Mouse (Mus musculus) forebrain, embryonic 11.5 days (tissue): Measurements from ENCODE around the gene Gm43064. TPM values are rescaled to one million over a fixed set of nuclear protein-coding genes. Genes with fewer than 3 reads are reported as not detected.
"Not testable (repeated sequence)": the region's sequence is repeated elsewhere in the genome, so short reads cannot be mapped to it uniquely, and the experiment has no call there.

ENCODE experiments used
- ATAC-seq: fragments of 200-750 bp; cut with Nextera tagmentation; replicated peaks from 2 replicates; pipeline ENCODE4 v1.8.0; 2017; ENCODE audit warnings: moderate TSS enrichment; ENCODE audit not compliant: low FRiP score
- DNase-seq: peaks from one replicate; pipeline ENCODE4 v3.0.0-alpha.2; 2017; ENCODE audit warnings: low spot score
- H3K27ac ChIP-seq: fragments of 300-500 bp; sonication (generic); 2 replicates; pipeline ENCODE4 v1.5.1; 2014; ENCODE audit warnings: low read depth, low read length
- H3K27me3 ChIP-seq: fragments of 300-500 bp; sonication (generic); 2 replicates; pipeline ENCODE4 v1.6.1; 2014; ENCODE audit warnings: mild to moderate bottlenecking, low read length, mixed read lengths; ENCODE audit not compliant: control insufficient read depth, insufficient read depth
- H3K36me3 ChIP-seq: fragments of 300-500 bp; sonication (generic); 2 replicates; pipeline ENCODE4 v1.6.1; 2014; ENCODE audit warnings: mild to moderate bottlenecking, low read length, moderate library complexity, mixed read lengths; ENCODE audit not compliant: control insufficient read depth, insufficient read depth
- H3K4me1 ChIP-seq: fragments of 300-500 bp; sonication (generic); replicated peaks from 2 replicates; pipeline ENCODE4 v1.6.1; 2014; ENCODE audit warnings: low read length, mixed read lengths; ENCODE audit not compliant: control insufficient read depth, insufficient read depth
- H3K4me2 ChIP-seq: fragments of 300-500 bp; sonication (generic); 2 replicates; pipeline ENCODE4 v1.6.1; 2014; ENCODE audit warnings: low read depth, mild to moderate bottlenecking, low read length, moderate library complexity, mixed read lengths; ENCODE audit not compliant: severe bottlenecking
- H3K4me3 ChIP-seq: fragments of 300-500 bp; sonication (generic); 2 replicates; pipeline ENCODE4 v1.5.1; 2014; ENCODE audit warnings: low read depth, low read length
- H3K9ac ChIP-seq: fragments of 300-500 bp; sonication (generic); 2 replicates; pipeline ENCODE4 v1.6.1; 2014; ENCODE audit warnings: low read length
- H3K9me3 ChIP-seq: fragments of 300-500 bp; sonication (generic); 2 replicates; pipeline ENCODE4 v1.6.1; 2016; ENCODE audit warnings: low read length, mixed read lengths; ENCODE audit not compliant: control insufficient read depth
- WGBS: fragments of 180-500 bp; shearing (Covaris S2); extraction: QIAGEN DNeasy Blood & Tissue Kit; methylation state at CpG from one replicate; pipeline ENCODE4 v1.1.7; 2014; 5-methylcytosine and 5-hydroxymethylcytosine counted together
- polyA plus RNA-seq: library from polyadenylated mRNA; unstranded; fragments of >200 nt; fragmentation: Nextera tagmentation; extraction: Ambion mirVana; gene quantifications from 2 replicates; pipeline ENCODE4 v1.2.1, GENCODE M21; 2014

Gene Gm43064
- polyA plus RNA-seq, 1 experiment from 2014 or later: 0.17 TPM

GRCm38 (mm10) chr3:103791230-103792110 lies 17.9 kb upstream of the Gm43064 start, which contains the start of gene Hipk1:
Hipk1 (minus strand) TSS chr3:103791563.
- 10% methylated on average over 49 of the region's 49 CpGs for WGBS
- Histone ChIP-seq H3K9ac (peak within 1 kb of the TSS; percentile 93), H3K4me3 (peak within 1 kb of the TSS; percentile 97), H3K27ac (peak within 1 kb of the TSS; percentile 72), H3K36me3 (no peaks in the 10 kb centered on the region), H3K4me2 (peak within 1 kb of the TSS; percentile 91), H3K9me3 (no peaks in the 10 kb centered on the region), H3K4me1 (peaks cover 4% of the 10 kb centered on the region; the same call in 1 of the 2 replicates), H3K27me3 (no peaks in the 10 kb centered on the region)
- DNase-seq (peak; percentile 97), ATAC-seq (peak; percentile 97)

GRCm38 (mm10) chr3:103792111-103792406 lies 17.3 kb upstream of the Gm43064 start:
- not testable (repeated sequence) for H3K27me3 ChIP-seq, H3K36me3 ChIP-seq, H3K9me3 ChIP-seq, H3K4me1 ChIP-seq, DNase-seq, H3K4me3 ChIP-seq, H3K27ac ChIP-seq, H3K9ac ChIP-seq, ATAC-seq
- H3K4me2 ChIP-seq: peak overlapping the region; percentile 71; the same call in 1 of the 2 replicates
- 82% methylated on average over 5 of the region's 5 CpGs for WGBS

- no peaks in the 10 kb centered on the region for H3K9me3 ChIP-seq
- H3K4me3 ChIP-seq: no peak overlapping the region
- ATAC-seq: no peak
- 87% methylated on average over 1 of the region's 1 CpGs for WGBS
- peaks cover 4% of the 10 kb centered on the region; the same call in 1 of the 2 replicates for H3K4me1 ChIP-seq
- DNase-seq: no peak
- no peak overlapping the region for H3K27ac ChIP-seq
- H3K36me3 ChIP-seq: no peaks in the 10 kb centered on the region
- H3K27me3 ChIP-seq: no peaks in the 10 kb centered on the region
- no peak overlapping the region for H3K9ac ChIP-seq
- H3K4me2 ChIP-seq: no peak overlapping the region
Measured at GRCm38 (mm10) chr3:103792566-103792965, 16.8 kb upstream of the Gm43064 start.

- no peak overlapping the region for H3K27ac ChIP-seq
- no peaks in the 10 kb centered on the region for H3K9me3 ChIP-seq
- H3K4me1 ChIP-seq: no peaks in the 10 kb centered on the region; the same call in 1 of the 2 replicates
- H3K9ac ChIP-seq: no peak overlapping the region
- H3K4me2 ChIP-seq: no peak overlapping the region
- no peak overlapping the region for H3K4me3 ChIP-seq
- no peaks in the 10 kb centered on the region for H3K36me3 ChIP-seq
- 57% methylated on average over 2 of the region's 2 CpGs for WGBS
- H3K27me3 ChIP-seq: no peaks in the 10 kb centered on the region
- no peak for ATAC-seq
- no peak for DNase-seq
Measured at GRCm38 (mm10) chr3:103796389-103796788, 13.0 kb upstream of the Gm43064 start.

GRCm38 (mm10) chr3:103799507-103799906 lies 9.9 kb upstream of the Gm43064 start:
- no peak overlapping the region for H3K9ac ChIP-seq
- ATAC-seq: no peak
- WGBS: 86% methylated on average over 2 of the region's 2 CpGs
- DNase-seq: no peak
- no peaks in the 10 kb centered on the region for H3K27me3 ChIP-seq
- no peak overlapping the region for H3K4me3 ChIP-seq
- H3K4me1 ChIP-seq: no peaks in the 10 kb centered on the region
- H3K36me3 ChIP-seq: no peaks in the 10 kb centered on the region; the same call in 1 of the 2 replicates
- no peak overlapping the region for H3K27ac ChIP-seq
- no peak overlapping the region for H3K4me2 ChIP-seq
- H3K9me3 ChIP-seq: no peaks in the 10 kb centered on the region

GRCm38 (mm10) chr3:103801631-103802531 lies 7.5 kb upstream of the Gm43064 start:
- no peak overlapping the region for H3K27ac ChIP-seq
- no peak overlapping the region for H3K4me3 ChIP-seq
- no peaks in the 10 kb centered on the region; the same call in 1 of the 2 replicates for H3K36me3 ChIP-seq
- no peak overlapping the region for H3K4me2 ChIP-seq
- no peak overlapping the region for H3K9ac ChIP-seq
- no peak for ATAC-seq
- H3K4me1 ChIP-seq: no peaks in the 10 kb centered on the region
- no peak for DNase-seq
- H3K27me3 ChIP-seq: no peaks in the 10 kb centered on the region
- 83% methylated on average over 10 of the region's 10 CpGs for WGBS
- no peaks in the 10 kb centered on the region for H3K9me3 ChIP-seq

GRCm38 (mm10) chr3:103802861-103803260 lies 6.5 kb upstream of the Gm43064 start:
- no peak overlapping the region for H3K4me3 ChIP-seq
- H3K9ac ChIP-seq: no peak overlapping the region
- H3K36me3 ChIP-seq: no peaks in the 10 kb centered on the region; the same call in 1 of the 2 replicates
- peaks cover 2% of the 10 kb centered on the region; the same call in 1 of the 2 replicates for H3K4me1 ChIP-seq
- no peak for ATAC-seq
- no peaks in the 10 kb centered on the region for H3K9me3 ChIP-seq
- H3K27ac ChIP-seq: no peak overlapping the region
- no peaks in the 10 kb centered on the region for H3K27me3 ChIP-seq
- WGBS: 85% methylated on average over 8 of the region's 8 CpGs
- no peak overlapping the region for H3K4me2 ChIP-seq
- DNase-seq: no peak

- H3K36me3 ChIP-seq: no peaks in the 10 kb centered on the region; the same call in 1 of the 2 replicates
- 96% methylated on average over 1 of the region's 1 CpGs for WGBS
- DNase-seq: no peak
- no peak overlapping the region for H3K27ac ChIP-seq
- no peak overlapping the region for H3K4me2 ChIP-seq
- no peak overlapping the region for H3K9ac ChIP-seq
- H3K4me1 ChIP-seq: peaks cover 5% of the 10 kb centered on the region; the same call in 1 of the 2 replicates
- no peak overlapping the region for H3K4me3 ChIP-seq
- no peaks in the 10 kb centered on the region for H3K9me3 ChIP-seq
- no peak for ATAC-seq
- no peaks in the 10 kb centered on the region for H3K27me3 ChIP-seq
Measured at GRCm38 (mm10) chr3:103805671-103806070, 3.7 kb upstream of the Gm43064 start.
